Mouse (Mus musculus): ENCODE measurements around the gene Wwc1. TPM values are rescaled to one million over a fixed set of nuclear protein-coding genes. Genes with fewer than 3 reads are reported as not detected.
A peak's percentile ranks its signal among the peaks of the same experiment; 100 is the strongest.

Wwc1 gene
- 384 TPM for polyA plus RNA-seq (2021)

DNA sequence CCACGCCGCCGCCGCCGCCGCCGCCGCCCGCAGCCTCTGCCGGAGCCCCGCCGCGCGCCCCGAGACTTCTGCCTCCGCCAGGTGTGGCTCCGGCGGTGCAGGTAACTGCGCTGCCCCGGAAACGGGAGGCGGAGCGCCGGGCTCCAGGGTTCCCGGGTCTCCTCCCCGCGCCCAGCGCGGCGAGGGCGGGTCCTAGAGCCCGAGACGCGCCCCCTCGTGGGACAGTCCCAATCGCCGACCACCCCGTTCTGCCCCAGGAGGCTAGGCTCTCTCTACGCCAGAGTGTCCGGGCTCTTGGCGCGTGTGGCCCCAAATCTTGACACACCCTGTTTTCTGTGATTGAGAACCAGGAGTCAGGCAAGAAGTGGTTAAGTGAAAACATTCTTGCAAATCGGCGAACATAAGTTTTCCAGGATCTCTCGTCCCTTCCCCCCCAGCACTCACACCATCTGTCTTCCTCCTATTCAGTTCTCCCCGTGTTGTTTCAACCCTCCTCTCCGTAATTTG, at the start of gene Wwc1:
Gene Wwc1, minus strand, starts transcription at position 117 of the 507 bp plus-strand sequence.
- DNase-seq (ENCODE audit: low read depth, low spot score) = no peak
- POLR2A ChIA-PET = interaction anchor here (1.3 to 8.7 kb wide), 4 partner anchors 41 to 105 kb away, joined by 4 to 66 read pairs (median 15); no protein-coding TSS in a partner anchor
- peak; percentile 19 for ATAC-seq
- CTCF ChIA-PET = no interaction called here
- peak; percentile 57 for TF ChIP-seq CTCF (IDR thresholded peaks at IDR 0.05)
- H3K27me3 ChIP-seq = no peaks in the 10 kb centered on the region
- in situ Hi-C loops (cut with MboI; ENCODE audit: low pct_unique_long_range_greater_than_20kb) = loop anchor here (10.0 kb wide), 1 partner anchor 146 kb away; the partner anchor contains the start of gene Rars

DNA sequence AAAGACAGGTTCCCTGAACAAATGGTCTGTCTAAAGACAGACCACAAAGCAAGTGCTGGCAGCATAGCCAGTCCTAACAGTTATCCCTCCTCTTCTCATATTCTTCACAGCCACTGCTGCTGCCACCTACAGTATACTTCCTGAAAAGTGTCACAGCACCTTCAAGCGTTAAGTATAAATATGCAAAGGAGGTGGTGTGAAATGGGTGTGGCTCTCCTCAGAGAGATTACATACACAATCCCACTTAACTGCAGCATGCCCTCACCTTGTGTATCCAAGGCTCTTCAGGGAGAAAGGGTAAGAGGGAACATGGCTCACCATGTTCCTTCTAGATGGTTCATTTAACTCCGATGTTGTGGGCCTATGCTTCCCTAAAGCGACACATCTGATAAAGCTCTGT, 39.7 kb upstream of the Wwc1 start:
- ATAC-seq (no peak), DNase-seq (ENCODE audit: low read depth, low spot score) (no peak)
- no peak for TF ChIP-seq CTCF (IDR thresholded peaks at IDR 0.05)
- in situ Hi-C loops (cut with MboI; ENCODE audit: low pct_unique_long_range_greater_than_20kb) = loop anchor here (25.0 kb wide), 1 partner anchor 1183 kb away; the partner anchor contains the start of gene Spdl1
- POLR2A ChIA-PET = no interaction called here
- no peaks in the 10 kb centered on the region for H3K27me3 ChIP-seq
- CTCF ChIA-PET = interaction anchor here (1.3 kb wide), 1 partner anchor 11 kb away, joined by 4 read pairs; no protein-coding TSS in a partner anchor

DNA sequence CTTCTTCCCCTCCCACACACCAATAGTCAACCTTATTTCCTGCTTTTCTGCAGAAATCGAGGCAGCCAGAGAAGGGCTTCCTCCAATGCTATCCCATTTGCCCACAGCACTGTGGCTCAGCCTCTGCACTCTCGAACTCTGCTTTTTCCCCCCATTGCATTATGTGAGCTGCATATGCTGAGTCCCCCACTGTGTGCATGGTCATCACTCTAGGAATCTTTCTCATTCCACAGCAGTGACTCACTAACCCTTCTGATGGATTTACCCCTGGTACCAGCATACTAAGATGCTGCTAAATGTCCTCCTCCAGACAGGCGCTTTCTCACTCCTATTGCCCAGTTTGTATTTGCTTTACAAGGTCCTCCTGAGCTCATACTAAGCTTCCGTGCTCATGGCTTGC, 32.9 kb upstream of the Wwc1 start:
- CTCF ChIA-PET = interaction anchor here (0.6 to 1.2 kb wide), 3 partner anchors 12 to 171 kb away, joined by 3 to 4 read pairs (median 4); no protein-coding TSS in a partner anchor
- POLR2A ChIA-PET = no interaction called here
- DNase-seq (ENCODE audit: low read depth, low spot score) = no peak
- peak; percentile 95 for ATAC-seq
- TF ChIP-seq CTCF (IDR thresholded peaks at IDR 0.05) = no peak
- no peaks in the 10 kb centered on the region for H3K27me3 ChIP-seq
- in situ Hi-C loops (cut with MboI; ENCODE audit: low pct_unique_long_range_greater_than_20kb) = loop anchor here (25.0 kb wide), 1 partner anchor 1176 kb away; the partner anchor contains the start of gene Spdl1

DNA sequence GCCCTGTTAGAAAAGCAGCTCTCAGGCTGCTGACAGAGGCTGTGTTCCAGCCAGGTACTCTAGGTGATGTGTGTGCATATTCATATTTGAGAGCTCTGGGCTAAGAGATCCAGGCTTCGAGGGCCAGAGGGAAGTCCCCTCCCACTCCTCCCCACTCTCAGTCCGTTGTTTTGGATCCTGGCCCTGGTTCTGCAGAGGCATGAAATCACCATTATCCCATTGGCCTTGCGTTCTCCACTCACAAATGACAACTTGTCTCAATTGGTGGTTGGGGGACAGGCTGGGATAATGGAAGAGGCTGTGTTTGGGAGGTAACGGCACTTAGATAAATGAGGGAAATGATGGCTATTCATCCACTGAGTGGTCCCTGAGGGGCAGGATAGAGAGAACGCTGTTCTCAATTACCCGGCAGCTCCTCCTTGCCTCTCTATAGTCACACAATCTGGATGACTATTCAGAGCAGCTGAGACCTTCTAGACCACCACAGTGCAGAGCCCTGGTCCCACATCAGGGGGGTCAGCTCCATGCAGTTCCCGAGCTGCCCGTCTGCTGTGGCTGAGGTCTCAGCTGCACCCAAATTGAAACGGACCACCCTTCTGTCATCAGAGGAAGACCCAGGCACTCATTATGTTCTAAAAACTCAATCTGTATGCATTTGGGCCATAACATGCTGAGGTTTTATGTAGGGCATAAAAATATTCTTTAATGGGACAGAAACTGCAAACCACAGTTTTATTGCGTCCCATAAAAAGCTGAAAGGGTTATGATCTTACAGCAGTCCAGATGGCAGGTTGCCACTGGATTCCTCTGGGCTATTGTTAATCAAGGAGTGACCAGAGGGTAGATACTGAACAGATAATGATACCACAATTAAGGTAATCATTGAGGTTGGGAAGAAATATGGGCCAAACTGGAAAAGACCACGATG, 29.2 kb upstream of the Wwc1 start:
- ChIA-PET CTCF (interaction anchor here (1.0 to 1.1 kb wide), 2 partner anchors 9 to 13 kb away, joined by 3 read pairs; no protein-coding TSS in a partner anchor), POLR2A (no interaction called here)
- TF ChIP-seq CTCF (IDR thresholded peaks at IDR 0.05) = no peak
- DNase-seq (ENCODE audit: low read depth, low spot score) (no peak), ATAC-seq (no peak)
- in situ Hi-C loops (cut with MboI; ENCODE audit: low pct_unique_long_range_greater_than_20kb) = loop anchor here (25.0 kb wide), 1 partner anchor 1172 kb away; the partner anchor contains the start of gene Spdl1
- H3K27me3 ChIP-seq = no peaks in the 10 kb centered on the region

DNA sequence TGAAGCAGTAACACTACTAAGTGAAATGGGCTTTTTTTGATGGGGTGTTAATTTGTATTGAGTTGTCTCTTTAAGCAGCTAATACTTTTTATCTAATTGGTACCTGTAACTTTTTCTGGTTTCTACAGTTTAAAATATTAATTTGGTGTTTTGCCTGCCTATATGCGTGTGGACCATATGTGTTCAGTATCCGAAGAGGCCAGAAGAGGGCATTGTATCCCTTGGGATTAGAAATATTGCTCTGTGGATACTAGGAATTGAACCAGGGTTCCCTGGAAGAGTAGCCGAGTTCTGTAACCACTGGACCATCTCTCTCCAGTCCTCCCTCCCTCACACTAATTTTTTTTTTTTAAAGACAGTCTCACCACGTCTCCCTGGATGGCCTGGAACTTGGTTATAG, 22.6 kb upstream of the Wwc1 start:
- in situ Hi-C loops (cut with MboI; ENCODE audit: low pct_unique_long_range_greater_than_20kb) = loop anchor here (25.0 kb wide), 1 partner anchor 1166 kb away; the partner anchor contains the start of gene Spdl1
- no peaks in the 10 kb centered on the region for H3K27me3 ChIP-seq
- no peak for TF ChIP-seq CTCF (IDR thresholded peaks at IDR 0.05)
- no peak for ATAC-seq
- no peak for DNase-seq (ENCODE audit: low read depth, low spot score)
- ChIA-PET CTCF (interaction anchor here (0.8 to 2.9 kb wide), 4 partner anchors 29 to 103 kb away, joined by 3 to 12 read pairs (median 3); no protein-coding TSS in a partner anchor), POLR2A (interaction anchor here (0.7 kb wide), 2 partner anchors 20 to 229 kb away, joined by 3 to 4 read pairs; no protein-coding TSS in a partner anchor)

GRCm38 (mm10) chr11:36001282-36001970, 21.1 kb upstream of the Wwc1 start:
- ATAC-seq = peak; percentile 97
- ChIA-PET CTCF (interaction anchor here (0.8 to 2.9 kb wide), 24 partner anchors 9 to 1156 kb away, joined by 3 to 12 read pairs (median 3); no protein-coding TSS in a partner anchor), POLR2A (interaction anchor here (1.0 to 2.2 kb wide), 2 partner anchors 24 to 62 kb away, joined by 3 to 10 read pairs; no protein-coding TSS in a partner anchor)
- no peak for DNase-seq (ENCODE audit: low read depth, low spot score)
- in situ Hi-C loops (cut with MboI; ENCODE audit: low pct_unique_long_range_greater_than_20kb) = loop anchor here (25.0 kb wide), 1 partner anchor 1164 kb away; the partner anchor contains the start of gene Spdl1
- H3K27me3 ChIP-seq = no peaks in the 10 kb centered on the region
- TF ChIP-seq CTCF (IDR thresholded peaks at IDR 0.05) = peak; percentile 95

- CTCF ChIA-PET = interaction anchor here (0.7 to 2.9 kb wide), 25 partner anchors 8 to 1155 kb away, joined by 3 to 12 read pairs (median 3); no protein-coding TSS in a partner anchor
- POLR2A ChIA-PET = interaction anchor here (0.7 to 2.2 kb wide), 3 partner anchors 24 to 62 kb away, joined by 3 to 10 read pairs (median 4); no protein-coding TSS in a partner anchor
- TF ChIP-seq CTCF (IDR thresholded peaks at IDR 0.05) = no peak
- H3K27me3 ChIP-seq = no peaks in the 10 kb centered on the region
- ATAC-seq = no peak
- no peak for DNase-seq (ENCODE audit: low read depth, low spot score)
- in situ Hi-C loops (cut with MboI; ENCODE audit: low pct_unique_long_range_greater_than_20kb) = loop anchor here (25.0 kb wide), 1 partner anchor 1163 kb away; the partner anchor contains the start of gene Spdl1
Measured at GRCm38 (mm10) chr11:36000585-36001281, 20.4 kb upstream of the Wwc1 start.

GRCm38 (mm10) chr11:36000038-36000437, 19.7 kb upstream of the Wwc1 start:
- DNase-seq (ENCODE audit: low read depth, low spot score) (no peak), ATAC-seq (no peak)
- in situ Hi-C loops (cut with MboI; ENCODE audit: low pct_unique_long_range_greater_than_20kb) = loop anchor here (25.0 kb wide), 1 partner anchor 1163 kb away; the partner anchor contains the start of gene Spdl1
- ChIA-PET CTCF (interaction anchor here (1.2 to 2.1 kb wide), 5 partner anchors 10 to 173 kb away, joined by 3 to 7 read pairs (median 3); no protein-coding TSS in a partner anchor), POLR2A (interaction anchor here (1.0 to 2.2 kb wide), 2 partner anchors 23 to 61 kb away, joined by 3 to 10 read pairs; no protein-coding TSS in a partner anchor)
- no peaks in the 10 kb centered on the region for H3K27me3 ChIP-seq
- TF ChIP-seq CTCF (IDR thresholded peaks at IDR 0.05) = no peak

GRCm38 (mm10) chr11:35998048-35998447, 17.7 kb upstream of the Wwc1 start:
- DNase-seq (ENCODE audit: low read depth, low spot score) (no peak), ATAC-seq (no peak)
- in situ Hi-C loops (cut with MboI; ENCODE audit: low pct_unique_long_range_greater_than_20kb) = no loop called here
- ChIA-PET POLR2A (no interaction called here), CTCF (no interaction called here)
- no peak for TF ChIP-seq CTCF (IDR thresholded peaks at IDR 0.05)
- no peaks in the 10 kb centered on the region for H3K27me3 ChIP-seq

All from Patski (cell line).